Mouse (Mus musculus) left cerebral cortex, postnatal 36 days (tissue): ENCODE results near the gene Slirp. TPM values are rescaled to one million over a fixed set of nuclear protein-coding genes. Genes with fewer than 3 reads are reported as not detected.
"Not testable (repeated sequence)": the region's sequence is repeated elsewhere in the genome, so short reads cannot be mapped to it uniquely, and the experiment has no call there.

Source experiments
- DNase-seq, 2 experiments: peaks; one replicate each; pipeline ENCODE4 v3.0.0; 2021 to 2022; ENCODE audit warnings: low spot score in 2 of 2, mixed read lengths in 1 of 2
- intact Hi-C: fragments of 180-260 bp; cut with DNase I; formaldehyde crosslinking; loops from one replicate; pipeline ENCODE4 v1.15.1; 2025
- total RNA-seq, 2 experiments: library from RNA; stranded (reverse); gene quantifications; 2 replicates each; pipeline ENCODE4 v1.2.3; 2021

Slirp gene
- total RNA-seq, 2 experiments from 2014 or later, result 92.2 to 97.3 TPM

- intact Hi-C loops, result no loop called here
- no peak for DNase-seq
Observed at GRCm38 (mm10) chr12:87426354-87427031, 17.2 kb upstream of the Slirp start.

- intact Hi-C loops, result no loop called here
- DNase-seq, result no peak
Observed at GRCm38 (mm10) chr12:87428295-87428694, 15.4 kb upstream of the Slirp start.

- intact Hi-C loops, result no loop called here
- DNase-seq, result no peak
Observed at GRCm38 (mm10) chr12:87428885-87429284, 14.8 kb upstream of the Slirp start.

GRCm38 (mm10) chr12:87442177-87443114 is 1.2 kb upstream of the Slirp start:
- intact Hi-C loops, result no loop called here
- no peak for DNase-seq

- intact Hi-C loops, result no loop called here
- DNase-seq, result no peak
Observed at GRCm38 (mm10) chr12:87443115-87443699, 489 bp upstream of the Slirp start.

GRCm38 (mm10) chr12:87444211-87444610 is 515 bp downstream of the Slirp start:
- no peak for DNase-seq
- intact Hi-C loops, result loop anchor here (2.0 kb wide), 1 partner anchor 27 kb away; no protein-coding TSS in a partner anchor

- DNase-seq, result no peak
- intact Hi-C loops, result no loop called here
Observed at GRCm38 (mm10) chr12:87449456-87449855, 5.8 kb downstream of the Slirp start.

GRCm38 (mm10) chr12:87464678-87465297 is 21.1 kb downstream of the Slirp start:
- intact Hi-C loops, result no loop called here
- DNase-seq, result no peak

- intact Hi-C loops, result loop anchor here (2.0 kb wide), 1 partner anchor 26 kb away; the partner anchor contains the start of gene Alkbh1
- no peak for DNase-seq
Observed at GRCm38 (mm10) chr12:87470263-87471136, 26.8 kb downstream of the Slirp start.

- no peak for DNase-seq
- intact Hi-C loops, result loop anchor here (2.0 kb wide), 1 partner anchor 27 kb away; the partner anchor contains the start of gene Alkbh1
Observed at GRCm38 (mm10) chr12:87471421-87471963, 27.8 kb downstream of the Slirp start.

- DNase-seq, result peak; percentile 95
- intact Hi-C loops, result loop anchor here (2.0 kb wide), 1 partner anchor 27 kb away; the partner anchor contains the start of gene Alkbh1
Observed at GRCm38 (mm10) chr12:87471964-87472786, 28.5 kb downstream of the Slirp start, which contains the start of gene Snw1. Snw1 (minus strand) TSS chr12:87472274.

- no peak for DNase-seq
- intact Hi-C loops, result no loop called here
Observed at GRCm38 (mm10) chr12:87474756-87475155, 31.1 kb downstream of the Slirp start.

GRCm38 (mm10) chr12:87482482-87482881 is 38.8 kb downstream of the Slirp start:
- intact Hi-C loops, DNase-seq: not testable (repeated sequence)

GRCm38 (mm10) chr12:87488683-87489082 is 45.0 kb downstream of the Slirp start:
- DNase-seq, intact Hi-C loops: not testable (repeated sequence)

GRCm38 (mm10) chr12:87494421-87494820 is 50.7 kb downstream of the Slirp start, which contains the start of gene Gm5788:
Gm5788 (plus strand) TSS chr12:87494721.
- DNase-seq, intact Hi-C loops: not testable (repeated sequence)
